Mouse (Mus musculus): ENCODE results near the gene Lmo7.
A peak's percentile ranks its signal among the peaks of the same experiment; 100 is the strongest.

Lmo7 gene

GRCm38 (mm10) chr14:101883787-101884186, 154.0 kb downstream of the Lmo7 start:
- no peak for DNase-seq

- DNase-seq: no peak
Measured at GRCm38 (mm10) chr14:101886320-101886719, 156.6 kb downstream of the Lmo7 start.

DNA sequence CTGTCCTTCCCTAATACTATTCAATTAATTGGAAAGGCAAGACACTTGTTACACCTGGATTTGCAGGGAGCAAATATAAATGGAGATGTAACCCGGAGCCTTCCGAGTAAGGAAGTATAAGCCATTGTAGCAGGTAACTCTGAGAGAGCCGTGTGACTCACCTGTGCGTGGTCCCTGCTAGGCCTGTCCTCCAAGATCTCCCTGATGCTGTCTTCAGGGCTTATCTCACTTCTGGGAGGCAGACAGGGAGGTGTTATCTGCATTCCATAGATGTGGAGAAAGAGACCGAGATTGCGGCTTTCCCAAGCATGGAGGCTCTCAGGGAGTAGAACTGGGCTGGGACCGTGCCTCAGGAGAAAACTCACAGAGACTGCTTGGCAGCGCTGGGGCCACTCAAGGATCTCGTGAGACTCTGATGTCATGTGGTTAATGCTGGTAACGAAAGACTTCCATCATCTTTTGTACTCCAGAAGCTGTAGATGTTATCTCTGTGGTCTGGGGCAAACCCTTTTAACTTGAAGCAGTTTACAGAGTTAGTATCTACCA, 162.2 kb downstream of the Lmo7 start:
- no peak for DNase-seq

DNA sequence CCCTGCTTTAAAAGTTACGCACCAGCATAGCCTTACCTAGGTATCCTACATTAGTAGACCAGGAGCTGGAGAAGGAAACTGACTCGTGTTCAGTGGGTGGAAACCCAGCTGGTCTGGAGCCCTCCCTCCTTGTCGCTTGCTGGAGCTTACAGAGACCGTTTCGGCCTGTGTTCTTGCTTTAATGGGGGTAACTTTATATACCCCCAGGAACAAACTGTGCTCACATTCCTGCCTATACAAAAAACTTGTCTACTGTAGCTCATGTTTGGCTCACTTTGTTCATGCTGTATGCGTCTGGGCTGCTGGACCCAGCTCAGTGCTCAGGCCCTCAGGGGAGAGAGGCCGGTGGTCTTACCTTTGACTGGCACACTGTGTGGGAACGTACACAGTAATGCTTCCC, 162.7 kb downstream of the Lmo7 start:
- DNase-seq: no peak

DNA sequence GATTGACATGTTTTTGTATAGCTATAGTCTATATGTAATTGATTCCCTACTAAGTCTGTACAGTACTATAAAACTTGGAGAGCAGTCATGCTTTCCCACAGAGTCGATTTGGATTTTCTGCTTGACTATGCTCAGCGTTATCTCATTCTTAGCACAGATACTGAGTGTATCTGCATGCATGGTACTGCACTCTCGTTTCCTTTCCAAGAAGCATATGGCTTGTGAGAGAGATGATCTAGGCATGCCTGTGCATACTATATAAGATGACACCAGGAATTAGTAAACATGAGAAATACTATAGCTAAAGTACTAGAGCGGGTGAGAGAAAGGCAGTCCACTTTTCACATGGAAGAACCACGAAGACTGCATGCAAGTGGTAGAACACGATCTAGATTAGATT, 163.5 kb downstream of the Lmo7 start:
- no peak for DNase-seq

GRCm38 (mm10) chr14:101898250-101898649, 168.5 kb downstream of the Lmo7 start:
- no peak for DNase-seq

GRCm38 (mm10) chr14:101901496-101901895, 171.7 kb downstream of the Lmo7 start:
- no peak for DNase-seq

- DNase-seq: no peak
Measured at GRCm38 (mm10) chr14:101901976-101902375, 172.2 kb downstream of the Lmo7 start.

DNA sequence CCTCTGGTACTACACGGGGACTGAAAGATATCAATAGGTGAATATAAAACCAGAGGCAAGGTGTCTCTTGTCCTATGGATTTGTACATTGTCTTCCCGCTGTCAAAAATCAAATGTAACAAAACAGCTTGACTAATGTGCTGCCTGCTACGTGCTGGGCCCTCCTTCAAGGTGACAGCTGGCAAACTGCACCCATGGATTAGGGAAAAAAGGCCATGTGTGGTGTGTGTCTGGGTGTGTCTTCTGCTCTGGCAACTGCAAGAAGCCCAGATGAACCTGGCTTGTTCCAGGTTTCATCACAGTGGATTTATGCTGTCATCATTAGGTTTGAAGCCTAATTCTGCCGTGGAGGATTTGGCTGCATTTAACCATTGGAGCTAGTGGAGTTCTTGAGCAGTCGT, 174.0 kb downstream of the Lmo7 start:
- no peak for DNase-seq

GRCm38 (mm10) chr14:101911983-101912382, 182.2 kb downstream of the Lmo7 start:
- peak; percentile 43 for DNase-seq

DNA sequence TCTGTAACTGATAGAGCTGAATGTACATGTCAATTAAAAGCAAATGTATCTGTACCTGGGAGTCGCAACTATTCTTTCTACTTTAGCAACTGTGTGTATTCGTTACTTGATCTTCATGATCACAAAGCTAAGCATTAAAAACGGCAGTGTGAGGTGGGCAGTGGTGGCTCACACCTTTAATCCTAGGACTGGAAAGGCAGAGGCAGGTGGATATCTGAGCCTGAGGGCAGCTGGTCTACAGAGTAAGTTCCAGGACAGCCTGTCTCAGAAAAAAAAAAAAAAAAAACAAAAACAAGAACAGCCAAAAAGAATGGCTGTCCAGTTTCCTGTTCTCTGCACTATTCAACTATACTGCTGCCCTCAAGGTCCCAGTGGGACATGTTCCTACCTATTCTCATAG, 182.6 kb downstream of the Lmo7 start:
- DNase-seq: no peak

DNA sequence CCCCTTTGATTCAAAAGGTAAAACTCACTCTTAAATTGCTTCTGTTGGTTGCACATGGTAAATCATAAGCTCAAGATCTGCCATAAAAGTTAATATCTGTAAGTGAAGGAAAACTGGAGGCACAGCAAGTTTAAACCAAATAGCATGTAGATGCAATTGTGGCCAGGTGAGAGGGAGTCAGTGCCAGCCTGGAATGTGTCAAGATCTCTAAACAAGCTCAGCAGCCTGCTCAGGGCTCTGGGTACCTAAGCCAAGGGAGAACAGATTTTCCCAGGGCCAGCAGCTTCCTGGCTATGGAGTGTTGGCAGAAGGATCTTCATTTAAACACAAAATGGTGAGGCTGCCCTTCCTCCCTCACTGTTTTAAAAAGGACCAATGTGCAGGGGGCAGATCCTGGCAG, 184.6 kb downstream of the Lmo7 start:
- no peak for DNase-seq

- DNase-seq: no peak
Measured at GRCm38 (mm10) chr14:101915867-101916266, 186.1 kb downstream of the Lmo7 start.

DNA sequence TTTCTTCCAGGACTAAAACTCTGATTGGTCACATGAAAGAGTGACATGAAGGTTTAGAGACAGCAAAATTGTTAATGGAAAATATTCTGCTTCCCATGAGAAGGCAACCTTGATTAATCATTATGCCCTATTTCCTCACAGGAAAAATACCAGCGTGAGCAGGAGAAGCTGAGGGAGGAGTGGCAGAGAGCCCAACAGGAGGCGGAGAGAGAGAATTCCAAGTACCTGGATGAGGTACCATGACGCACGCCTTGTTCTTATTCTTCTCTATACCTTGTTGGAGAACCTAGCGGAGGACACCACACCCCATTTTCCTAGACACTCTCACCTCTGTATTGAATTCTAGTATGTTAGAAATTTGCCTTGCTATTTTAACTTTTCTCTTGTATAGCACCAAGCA, 188.7 kb downstream of the Lmo7 start:
- no peak for DNase-seq

DNA sequence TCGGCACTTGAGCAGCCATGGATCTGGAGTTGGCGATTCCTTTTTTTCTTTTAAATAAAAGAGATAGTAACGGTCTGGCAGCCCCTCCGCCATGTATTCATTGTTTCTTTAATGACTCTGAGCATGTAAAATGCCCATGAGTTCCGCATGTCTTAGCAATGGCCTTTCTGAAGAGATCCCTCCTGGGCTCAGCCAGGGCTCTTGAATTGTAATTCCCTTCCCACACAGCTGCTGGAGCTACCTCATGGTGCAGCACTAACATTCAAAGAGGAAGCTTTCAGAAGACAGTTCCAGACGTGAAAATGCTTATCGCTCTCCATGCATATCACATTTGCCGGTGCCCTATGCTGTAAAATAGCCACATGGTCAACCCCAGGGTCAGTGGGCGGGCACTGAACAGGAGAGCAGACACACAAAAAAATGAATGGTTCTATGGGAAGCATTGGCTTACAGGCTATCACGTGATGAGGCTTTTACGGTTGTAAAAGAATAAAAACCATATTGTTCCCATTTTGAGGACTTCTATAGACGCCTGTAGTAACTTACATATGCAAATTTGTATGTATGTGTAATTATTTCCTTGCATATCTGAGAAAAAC, 198.0 kb downstream of the Lmo7 start:
- no peak for DNase-seq

GRCm38 (mm10) chr14:101930576-101931447, 201.1 kb downstream of the Lmo7 start:
- DNase-seq: peak; percentile 66

DNA sequence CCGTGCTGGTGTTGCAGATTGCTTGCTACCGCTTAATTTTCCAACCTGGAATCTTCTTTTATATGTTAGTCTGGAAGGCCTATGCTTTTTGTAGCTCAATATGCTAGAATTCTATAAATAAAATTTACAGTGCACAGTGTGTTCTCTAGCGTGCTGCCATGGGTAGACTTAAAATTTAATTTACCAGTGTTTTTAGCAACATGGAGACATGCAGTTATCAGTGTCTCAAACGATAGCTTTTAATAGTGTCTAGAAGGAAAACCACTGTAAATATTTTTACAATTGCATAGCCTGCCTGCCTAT, 201.6 kb downstream of the Lmo7 start:
- DNase-seq: no peak

DNA sequence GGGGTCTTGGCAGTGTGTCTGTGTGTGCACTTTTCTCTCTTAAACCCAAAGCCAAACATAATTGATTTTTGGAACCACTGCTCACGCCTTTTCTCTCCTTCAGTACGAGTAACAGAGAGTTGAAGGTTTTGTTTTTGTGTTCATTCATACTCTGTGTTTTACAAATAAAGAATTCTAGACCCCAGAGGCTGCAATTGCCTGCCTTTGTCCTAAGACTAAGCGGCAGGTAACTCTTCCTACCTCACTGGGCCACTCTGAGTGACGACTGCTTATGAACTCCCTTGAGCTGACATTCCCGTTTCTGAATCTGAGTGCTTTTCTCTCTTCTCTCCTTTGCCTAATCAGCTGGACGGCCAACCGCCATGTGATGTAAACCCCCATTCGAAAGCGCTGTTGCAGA, 203.8 kb downstream of the Lmo7 start:
- DNase-seq: no peak

DNA sequence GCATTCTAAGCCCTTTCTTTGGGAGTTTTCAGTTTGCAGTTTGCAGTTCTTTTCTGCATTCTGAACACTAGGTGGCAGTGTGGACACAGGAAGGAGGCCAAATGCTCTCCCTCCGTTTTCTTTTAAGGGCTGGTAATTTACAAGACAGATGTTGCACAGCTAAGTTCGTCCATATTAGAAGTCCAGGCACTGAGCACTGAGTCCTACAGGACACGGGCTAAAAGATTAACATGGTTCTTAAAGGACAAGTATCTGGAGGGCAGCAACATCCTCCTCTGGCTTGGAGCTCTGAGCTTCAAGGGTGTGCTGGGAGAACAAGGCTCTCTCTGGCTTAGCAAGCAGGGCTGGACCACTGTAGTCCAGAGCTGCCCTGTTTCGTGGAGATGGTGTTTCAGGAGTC, 213.2 kb downstream of the Lmo7 start:
- no peak for DNase-seq

- peak; percentile 68 for DNase-seq
Measured at GRCm38 (mm10) chr14:101946711-101947516, 217.2 kb downstream of the Lmo7 start.

DNA sequence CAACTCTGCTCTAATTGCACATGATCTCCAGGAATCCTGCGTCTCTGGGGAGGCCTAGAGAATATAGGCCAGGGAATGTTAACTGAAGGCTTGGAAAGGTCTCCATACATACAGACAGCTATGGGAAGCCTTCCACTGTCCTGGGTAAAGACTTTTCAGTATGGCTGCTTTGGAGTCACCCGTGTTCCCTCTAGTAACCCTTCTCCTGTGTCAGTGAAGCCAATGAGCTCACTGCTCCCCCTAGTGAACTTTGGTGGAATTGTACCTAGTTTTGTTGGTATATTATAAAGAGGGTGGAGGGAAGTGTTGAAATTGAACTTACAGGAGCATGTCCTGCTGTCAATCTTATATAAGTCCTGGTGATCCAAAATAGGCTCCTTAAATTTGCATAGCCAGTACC, 219.4 kb downstream of the Lmo7 start:
- no peak for DNase-seq

DNA sequence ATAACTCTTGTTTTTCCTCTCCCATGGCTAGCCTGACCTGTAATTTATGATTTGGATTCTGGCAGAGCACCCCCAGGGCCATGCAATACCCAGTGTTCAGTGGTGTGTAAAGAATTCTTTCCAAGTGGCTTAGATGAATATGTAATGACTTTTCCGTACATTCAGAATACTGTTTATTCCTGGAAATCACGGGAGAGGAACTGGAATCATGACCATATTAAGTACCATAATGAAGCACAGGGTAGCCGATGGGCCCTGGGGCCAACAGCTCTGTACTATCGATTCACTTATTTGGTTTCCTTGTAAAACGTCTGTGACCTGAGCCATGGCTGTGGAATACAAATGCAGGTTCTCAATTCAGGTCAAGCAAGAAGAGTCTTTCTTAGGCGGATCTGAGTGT, 221.3 kb downstream of the Lmo7 start:
- no peak for DNase-seq

DNA sequence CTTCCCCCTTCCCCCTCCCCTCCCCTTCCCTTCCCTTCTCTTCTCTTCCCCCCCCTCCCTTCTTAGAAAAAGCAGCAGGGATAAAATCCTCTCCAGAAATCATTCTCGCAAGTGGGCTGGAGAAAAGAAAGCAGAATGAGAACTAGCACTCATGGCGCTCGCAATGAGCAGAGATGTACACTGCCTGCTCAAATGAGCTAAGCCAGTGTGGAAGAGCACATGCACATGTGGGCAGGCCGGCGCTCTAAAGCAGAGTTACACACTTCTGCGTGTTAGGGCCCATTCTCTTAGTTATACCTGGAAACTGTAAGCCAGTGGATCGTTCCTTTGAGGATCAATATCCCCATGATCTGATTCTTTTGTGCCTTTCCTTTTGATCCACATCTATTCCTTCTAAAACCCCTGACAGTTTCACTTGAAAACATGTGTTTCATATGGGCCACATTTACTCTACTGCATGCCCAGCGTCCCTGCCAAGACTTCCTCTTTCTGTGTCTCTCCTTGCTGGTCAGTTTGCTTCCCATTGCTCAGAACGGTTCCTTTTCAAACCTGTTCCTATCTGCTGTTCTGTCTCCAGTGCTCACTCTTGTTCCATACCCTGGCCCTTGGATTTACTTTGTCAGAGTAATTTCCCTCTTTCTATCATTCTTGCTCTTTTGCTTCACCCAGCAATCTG, 224.2 kb downstream of the Lmo7 start:
- DNase-seq: no peak
